Mouse (Mus musculus) intestine, embryonic 14.5 days (tissue): ENCODE measurements around the gene 1700028P14Rik. TPM values are rescaled to one million over a fixed set of nuclear protein-coding genes. Genes with fewer than 3 reads are reported as not detected.

Experiments
- ATAC-seq: fragments of 200-750 bp; cut with Nextera tagmentation; replicated peaks from 2 replicates; pipeline ENCODE4 v1.8.0; 2017; ENCODE audit warnings: low read depth, moderate number of reproducible peaks, moderate TSS enrichment, moderate library complexity; ENCODE audit not compliant: low FRiP score, low TSS enrichment
- DNase-seq: peaks from one replicate; pipeline ENCODE4 v3.0.0-alpha.2; 2018; ENCODE audit warnings: low spot score
- H3K27ac ChIP-seq: fragments of 300-500 bp; sonication (generic); 2 replicates; pipeline ENCODE4 v1.5.1; 2014; ENCODE audit warnings: low read depth, mild to moderate bottlenecking, control low read depth
- H3K27me3 ChIP-seq: fragments of 300-500 bp; sonication (generic); replicated peaks from 2 replicates; pipeline ENCODE4 v1.6.1; 2014; ENCODE audit warnings: low read length, control low read depth; ENCODE audit not compliant: control insufficient read depth, insufficient read depth
- H3K36me3 ChIP-seq: fragments of 300-500 bp; sonication (generic); 2 replicates; pipeline ENCODE4 v1.6.1; 2014; ENCODE audit warnings: low read length, control low read depth; ENCODE audit not compliant: control insufficient read depth, insufficient read depth
- H3K4me1 ChIP-seq: fragments of 300-500 bp; sonication (generic); replicated peaks from 2 replicates; pipeline ENCODE4 v1.6.1; 2014; ENCODE audit warnings: low read length, control low read depth, mixed read lengths; ENCODE audit not compliant: control insufficient read depth, insufficient read depth
- H3K4me2 ChIP-seq: fragments of 300-500 bp; sonication (generic); 2 replicates; pipeline ENCODE4 v1.6.1; 2014; ENCODE audit warnings: low read length
- H3K4me3 ChIP-seq: fragments of 300-500 bp; sonication (generic); 2 replicates; pipeline ENCODE4 v1.5.1; 2014; ENCODE audit warnings: low read depth, low read length, control low read depth, mixed read lengths
- H3K9ac ChIP-seq: fragments of 300-500 bp; sonication (generic); 2 replicates; pipeline ENCODE4 v1.6.1; 2014; ENCODE audit warnings: mild to moderate bottlenecking, low read length
- H3K9me3 ChIP-seq: fragments of 300-500 bp; sonication (generic); 2 replicates; pipeline ENCODE4 v1.6.1; 2016; ENCODE audit warnings: low read length, control low read depth; ENCODE audit not compliant: control insufficient read depth
- WGBS: fragments of 180-500 bp; shearing (Covaris S2); extraction: QIAGEN DNeasy Blood & Tissue Kit; methylation state at CpG from one replicate; pipeline ENCODE4 v1.1.7; 2014; 5-methylcytosine and 5-hydroxymethylcytosine counted together
- polyA plus RNA-seq: library from polyadenylated mRNA; unstranded; fragments of >200 nt; fragmentation: Nextera tagmentation; extraction: Ambion mirVana; gene quantifications from 2 replicates; pipeline ENCODE4 v1.2.1, GENCODE M21; 2014

The 1700028P14Rik gene
- polyA plus RNA-seq, 1 experiment from 2014 or later = not detected

GRCm38 (mm10) chr19:23576685-23577084 lies 75.9 kb downstream of the 1700028P14Rik start:
- DNase-seq (no peak), ATAC-seq (no peak)
- H3K9me3 ChIP-seq = no peaks in the 10 kb centered on the region
- H3K9ac ChIP-seq = no peak overlapping the region
- H3K36me3 ChIP-seq = no peaks in the 10 kb centered on the region
- no peak overlapping the region for H3K4me2 ChIP-seq
- no peaks in the 10 kb centered on the region for H3K27me3 ChIP-seq
- no peak overlapping the region for H3K27ac ChIP-seq
- no peak overlapping the region for H3K4me3 ChIP-seq
- H3K4me1 ChIP-seq = no peaks in the 10 kb centered on the region
- 40% methylated on average over 4 of the region's 4 CpGs for WGBS

GRCm38 (mm10) chr19:23563693-23564092 lies 88.9 kb downstream of the 1700028P14Rik start:
- no peaks in the 10 kb centered on the region for H3K9me3 ChIP-seq
- H3K9ac ChIP-seq = no peak overlapping the region
- H3K4me2 ChIP-seq = no peak overlapping the region
- DNase-seq (no peak), ATAC-seq (no peak)
- 88% methylated on average over 5 of the region's 5 CpGs for WGBS
- no peaks in the 10 kb centered on the region for H3K4me1 ChIP-seq
- no peak overlapping the region for H3K27ac ChIP-seq
- no peaks in the 10 kb centered on the region for H3K27me3 ChIP-seq
- no peaks in the 10 kb centered on the region for H3K36me3 ChIP-seq
- H3K4me3 ChIP-seq = no peak overlapping the region

GRCm38 (mm10) chr19:23562588-23562987 lies 90.0 kb downstream of the 1700028P14Rik start:
- H3K9me3 ChIP-seq = no peaks in the 10 kb centered on the region
- ATAC-seq (no peak), DNase-seq (no peak)
- H3K9ac ChIP-seq = no peak overlapping the region
- no peak overlapping the region for H3K4me3 ChIP-seq
- no peaks in the 10 kb centered on the region for H3K4me1 ChIP-seq
- 96% methylated on average over 4 of the region's 4 CpGs for WGBS
- no peak overlapping the region for H3K27ac ChIP-seq
- no peaks in the 10 kb centered on the region for H3K36me3 ChIP-seq
- no peak overlapping the region for H3K4me2 ChIP-seq
- H3K27me3 ChIP-seq = no peaks in the 10 kb centered on the region

GRCm38 (mm10) chr19:23562061-23562460 lies 90.6 kb downstream of the 1700028P14Rik start:
- H3K4me1 ChIP-seq = no peaks in the 10 kb centered on the region
- WGBS = 70% methylated on average over 6 of the region's 6 CpGs
- H3K36me3 ChIP-seq = no peaks in the 10 kb centered on the region
- no peak overlapping the region for H3K4me2 ChIP-seq
- no peaks in the 10 kb centered on the region for H3K27me3 ChIP-seq
- H3K9me3 ChIP-seq = no peaks in the 10 kb centered on the region
- DNase-seq (no peak), ATAC-seq (no peak)
- H3K9ac ChIP-seq = no peak overlapping the region
- no peak overlapping the region for H3K27ac ChIP-seq
- H3K4me3 ChIP-seq = no peak overlapping the region

- WGBS = 75% methylated on average over 2 of the region's 2 CpGs
- H3K27me3 ChIP-seq = no peaks in the 10 kb centered on the region
- ATAC-seq = no peak
- no peaks in the 10 kb centered on the region for H3K9me3 ChIP-seq
- H3K36me3 ChIP-seq = no peaks in the 10 kb centered on the region
- no peaks in the 10 kb centered on the region for H3K4me1 ChIP-seq
- no peak overlapping the region for H3K4me2 ChIP-seq
- DNase-seq = no peak
- no peak overlapping the region for H3K27ac ChIP-seq
- H3K9ac ChIP-seq = no peak overlapping the region
- H3K4me3 ChIP-seq = no peak overlapping the region
Measured at GRCm38 (mm10) chr19:23553450-23553849, 99.2 kb downstream of the 1700028P14Rik start.

- no peaks in the 10 kb centered on the region for H3K9me3 ChIP-seq
- no peaks in the 10 kb centered on the region for H3K36me3 ChIP-seq
- no peaks in the 10 kb centered on the region for H3K27me3 ChIP-seq
- DNase-seq = no peak
- no peak overlapping the region for H3K4me3 ChIP-seq
- no peak overlapping the region for H3K4me2 ChIP-seq
- no peaks in the 10 kb centered on the region for H3K4me1 ChIP-seq
- H3K27ac ChIP-seq = no peak overlapping the region
- no peak overlapping the region for H3K9ac ChIP-seq
- no peak for ATAC-seq
Measured at GRCm38 (mm10) chr19:23545604-23546003, 107.0 kb downstream of the 1700028P14Rik start.

GRCm38 (mm10) chr19:23543244-23544004 lies 109.2 kb downstream of the 1700028P14Rik start:
- Histone ChIP-seq H3K9ac (no peak overlapping the region), H3K27ac (no peak overlapping the region), H3K4me3 (no peak overlapping the region), H3K9me3 (no peaks in the 10 kb centered on the region), H3K27me3 (no peaks in the 10 kb centered on the region), H3K36me3 (no peaks in the 10 kb centered on the region), H3K4me1 (no peaks in the 10 kb centered on the region), H3K4me2 (no peak overlapping the region)
- DNase-seq (no peak), ATAC-seq (no peak)
- WGBS = 76% methylated on average over 11 of the region's 11 CpGs

GRCm38 (mm10) chr19:23542759-23543158 lies 109.9 kb downstream of the 1700028P14Rik start:
- no peaks in the 10 kb centered on the region for H3K36me3 ChIP-seq
- no peaks in the 10 kb centered on the region for H3K27me3 ChIP-seq
- no peak overlapping the region for H3K4me3 ChIP-seq
- no peak overlapping the region for H3K4me2 ChIP-seq
- DNase-seq (no peak), ATAC-seq (no peak)
- no peak overlapping the region for H3K9ac ChIP-seq
- no peaks in the 10 kb centered on the region for H3K9me3 ChIP-seq
- 92% methylated on average over 4 of the region's 4 CpGs for WGBS
- no peak overlapping the region for H3K27ac ChIP-seq
- H3K4me1 ChIP-seq = no peaks in the 10 kb centered on the region

- Histone ChIP-seq H3K36me3 (no peaks in the 10 kb centered on the region), H3K9me3 (no peaks in the 10 kb centered on the region), H3K4me3 (no peak overlapping the region), H3K9ac (no peak overlapping the region), H3K27ac (no peak overlapping the region), H3K4me2 (no peak overlapping the region), H3K4me1 (no peaks in the 10 kb centered on the region), H3K27me3 (no peaks in the 10 kb centered on the region)
- ATAC-seq (no peak), DNase-seq (no peak)
- 88% methylated on average over 3 of the region's 3 CpGs for WGBS
Measured at GRCm38 (mm10) chr19:23535700-23536099, 116.9 kb downstream of the 1700028P14Rik start.
